Mouse (Mus musculus) left cerebral cortex, postnatal 36 days (tissue): ENCODE results near the gene Wnt3a. TPM values are rescaled to one million over a fixed set of nuclear protein-coding genes. Genes with fewer than 3 reads are reported as not detected.

Source experiments
- DNase-seq, 2 experiments: peaks; one replicate each; pipeline ENCODE4 v3.0.0; 2021 to 2022; ENCODE audit warnings: low spot score in 2 of 2, mixed read lengths in 1 of 2
- intact Hi-C: fragments of 180-260 bp; cut with DNase I; formaldehyde crosslinking; loops from one replicate; pipeline ENCODE4 v1.15.1; 2025
- microRNA-seq: library from miRNA; unstranded; fragments of <30 nt; microRNA quantifications from one replicate; pipeline ENCODE4 v1.2.0, GENCODE M21; 2022
- total RNA-seq, 2 experiments: library from RNA; stranded (reverse); gene quantifications; 2 replicates each; pipeline ENCODE4 v1.2.3; 2021

Gene Wnt3a
- total RNA-seq, 2 experiments from 2014 or later: not detected

- intact Hi-C loops: no loop called here
- DNase-seq: peak; percentile 92
Measured at GRCm38 (mm10) chr11:59202081-59202995, 88.2 kb downstream of the Wnt3a start, which contains the start of gene Mrpl55. Gene Mrpl55 (plus strand): TSS chr11:59202486.

DNA sequence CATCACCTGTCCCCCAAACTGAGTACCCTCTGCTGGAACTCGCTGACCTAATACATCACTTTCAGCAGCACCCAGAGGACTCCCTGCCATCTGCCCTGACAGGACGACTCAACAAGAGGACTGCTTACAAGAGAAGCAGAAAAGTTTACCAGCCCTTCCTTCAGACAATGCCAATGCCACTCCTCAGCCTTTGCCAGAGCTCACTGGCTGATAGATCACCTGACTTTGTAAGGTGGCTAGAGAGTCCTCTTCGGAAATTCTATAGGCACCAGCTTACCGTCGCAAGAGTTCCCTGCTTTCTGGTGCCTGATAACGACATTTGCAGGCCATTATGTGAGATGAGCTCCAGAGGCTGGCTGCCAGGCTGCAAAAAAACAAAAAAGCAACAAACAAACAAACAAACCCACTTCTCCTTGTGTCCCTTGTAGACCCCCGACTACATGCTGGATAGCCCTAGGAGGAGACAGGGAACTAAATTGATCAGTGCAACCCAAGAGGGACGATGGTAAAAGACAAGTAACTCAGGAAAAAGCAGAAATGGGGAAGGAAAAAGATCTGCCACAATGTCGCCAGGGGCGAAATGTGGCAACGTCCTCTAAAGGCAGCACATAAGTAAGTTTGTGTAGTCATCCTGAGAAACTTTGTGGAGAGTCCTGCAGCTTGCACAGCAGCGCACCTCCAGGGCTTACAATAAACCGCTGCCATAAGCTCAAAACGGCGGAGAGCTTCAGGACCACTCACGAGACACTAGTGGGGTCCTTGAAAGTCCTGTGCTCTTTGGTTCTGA, 89.1 kb downstream of the Wnt3a start:
- DNase-seq: no peak
- intact Hi-C loops: no loop called here

Small RNAs within 50 kb of the gene (microRNA-seq; reads per million reads assigned to microRNA genes)
- not detected for gene Gm24756

Other genes starting within 250 kb of the Wnt3a start
- 1 to 10 TPM; 2.4 to 2.7 TPM for gene Obscn, start 154.3 kb downstream of the Wnt3a start, total RNA-seq
- 1 to 10 TPM; 6.8 to 7.8 TPM for gene Iba57, start 127.0 kb downstream of the Wnt3a start, total RNA-seq
- 10 to 100 TPM; 10.1 to 17.5 TPM for gene Gjc2, start 107.5 kb downstream of the Wnt3a start, total RNA-seq
- gene Guk1, start 98.5 kb downstream of the Wnt3a start, total RNA-seq: 100 to 1,000 TPM; 128 to 152 TPM
- 10 to 100 TPM; 33.5 to 39.2 TPM for gene Mrpl55, start 88.3 kb downstream of the Wnt3a start, total RNA-seq
- gene 2310033P09Rik, start 82.4 kb downstream of the Wnt3a start, total RNA-seq: 10 to 100 TPM; 19.2 to 20.2 TPM
- 100 to 1,000 TPM; 415 to 451 TPM for gene Arf1, start 62.5 kb downstream of the Wnt3a start, total RNA-seq
- 10 to 100 TPM; 14.6 to 24.0 TPM for gene Wnt9a, start 16.2 kb upstream of the Wnt3a start, total RNA-seq
- not detected for gene Prss38, start 84.9 kb upstream of the Wnt3a start, total RNA-seq
- gene Jmjd4, start 159.3 kb upstream of the Wnt3a start, total RNA-seq: 10 to 100 TPM; 28.5 TPM
- gene Snap47, start 160.4 kb upstream of the Wnt3a start, total RNA-seq: 100 to 1,000 TPM; 375 to 429 TPM
- 1 to 10 TPM; 3.9 to 4.8 TPM for gene Zfp867, start 181.7 kb upstream of the Wnt3a start, total RNA-seq
- 1 to 10 TPM; 8.8 to 9.9 TPM for gene Zkscan17, start 236.0 kb upstream of the Wnt3a start, total RNA-seq